Mouse (Mus musculus) Patski (cell line): ENCODE data around the gene Pmis2. TPM values are rescaled to one million over a fixed set of nuclear protein-coding genes. Genes with fewer than 3 reads are reported as not detected.
A peak's percentile ranks its signal among the peaks of the same experiment; 100 is the strongest.

ENCODE experiments used
- ATAC-seq: fragments of 100-300 bp; one replicate; pipeline ENCODE4 v1.8.0; 2021
- CTCF ChIA-PET: fragments of 350-600 bp; sonication (Branson Sonifier 250); formaldehyde crosslinking; loops from one replicate; lab custom pipeline; 2022; ENCODE audit warnings: inconsistent platforms; lab: Charles Lee
- POLR2A ChIA-PET: fragments of 350-600 bp; sonication (Branson Sonifier 250); formaldehyde crosslinking; loops from one replicate; lab custom pipeline; 2022; ENCODE audit warnings: antibody characterized with exemption, inconsistent platforms; lab: Charles Lee
- DNase-seq: peaks from one replicate; pipeline ENCODE4 v3.0.0-alpha.2; 2011; ENCODE audit warnings: low read depth, low spot score
- H3K27me3 ChIP-seq: fragments of 371-371 bp; one replicate; pipeline ENCODE4 v1.5.1; 2021
- CTCF ChIP-seq: fragments of 100-300 bp; IDR thresholded peaks from one replicate; pipeline ENCODE4 v1.5.1; 2021
- in situ Hi-C: fragments of 300-500 bp; cut with MboI; formaldehyde crosslinking; loops from 3 replicates; pipeline ENCODE4 v1.11.1; 2018; ENCODE audit warnings: low pct_unique_long_range_greater_than_20kb, mixed read lengths
- polyA plus RNA-seq: library from polyadenylated mRNA; unstranded; gene quantifications from one replicate; pipeline ENCODE4 v1.2.3, GENCODE M21; 2021

Pmis2 gene
- polyA plus RNA-seq, 1 experiment from 2014 or later: not detected

GRCm38 (mm10) chr7:30634621-30635020, 36.8 kb downstream of the Pmis2 start:
- CTCF ChIA-PET: interaction anchor here (3.2 kb wide), 1 partner anchor 13 kb away, joined by 13 read pairs; no protein-coding TSS in a partner anchor
- H3K27me3 ChIP-seq: peaks cover 45% of the 10 kb centered on the region

GRCm38 (mm10) chr7:30633762-30634412, 37.5 kb downstream of the Pmis2 start:
- POLR2A ChIA-PET: no interaction called here
- no peak for ATAC-seq

More at GRCm38 (mm10) chr7:30634621-30635020, 36.8 kb downstream of the Pmis2 start:
- peak; percentile 79 for TF ChIP-seq CTCF
- ATAC-seq (peak; percentile 54), DNase-seq (no peak)
- in situ Hi-C loops: no loop called here
- POLR2A ChIA-PET: interaction anchor here (0.8 kb wide), 1 partner anchor 12 kb away, joined by 3 read pairs; no protein-coding TSS in a partner anchor

DNA sequence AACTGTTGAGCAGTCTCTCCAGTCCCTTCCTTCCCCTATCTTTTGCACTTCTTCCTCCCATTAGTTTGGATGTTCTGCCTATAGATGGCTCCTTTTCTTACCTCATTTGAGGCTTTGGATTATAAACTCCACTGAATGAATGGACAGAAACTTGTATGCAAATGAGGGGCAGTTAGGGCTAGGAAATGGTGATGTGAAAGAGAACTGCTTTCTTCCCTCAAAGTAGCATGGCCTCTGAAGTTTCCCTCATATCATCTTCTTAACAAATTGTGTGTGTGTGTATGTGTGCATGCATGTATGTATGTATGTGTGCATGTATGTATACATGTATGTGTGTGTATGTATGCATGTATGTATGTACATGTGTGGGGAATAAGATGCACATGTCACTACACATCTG, 42.4 kb downstream of the Pmis2 start:
- ChIA-PET POLR2A (interaction anchor here (0.6 kb wide), 1 partner anchor 18 kb away, joined by 3 read pairs; no protein-coding TSS in a partner anchor), CTCF (no interaction called here)
- H3K27me3 ChIP-seq: peaks cover 28% of the 10 kb centered on the region
- TF ChIP-seq CTCF: no peak
- no peak for ATAC-seq
- no peak for DNase-seq
- in situ Hi-C loops: no loop called here

More at GRCm38 (mm10) chr7:30633762-30634412, 37.5 kb downstream of the Pmis2 start:
- peaks cover 45% of the 10 kb centered on the region for H3K27me3 ChIP-seq
- TF ChIP-seq CTCF: no peak
- CTCF ChIA-PET: interaction anchor here (3.2 kb wide), 1 partner anchor 14 kb away, joined by 13 read pairs; no protein-coding TSS in a partner anchor
- DNase-seq: no peak
- in situ Hi-C loops: no loop called here

DNA sequence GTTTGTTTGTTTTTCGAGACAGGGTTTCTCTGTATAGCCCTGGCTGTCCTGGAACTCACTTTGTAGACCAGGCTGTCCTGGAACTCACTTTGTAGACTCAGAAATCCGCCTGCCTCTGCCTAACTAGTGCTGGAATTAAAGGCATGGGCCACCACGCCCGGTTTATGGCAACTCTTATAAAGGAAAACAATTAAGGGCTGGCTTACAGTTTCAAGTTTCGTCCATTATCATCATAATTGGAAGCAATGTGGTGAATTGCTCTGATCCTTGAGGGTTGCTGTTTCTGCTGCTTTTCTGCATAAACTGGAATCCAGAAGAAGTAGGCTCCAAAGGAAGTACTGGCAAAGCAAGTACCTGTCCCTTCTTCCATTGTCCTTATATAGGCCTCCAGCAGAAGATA, 44.8 kb downstream of the Pmis2 start:
- ChIA-PET CTCF (no interaction called here), POLR2A (no interaction called here)
- no peak for TF ChIP-seq CTCF
- no peak for DNase-seq
- in situ Hi-C loops: no loop called here
- H3K27me3 ChIP-seq: peaks cover 7% of the 10 kb centered on the region
- ATAC-seq: no peak

DNA sequence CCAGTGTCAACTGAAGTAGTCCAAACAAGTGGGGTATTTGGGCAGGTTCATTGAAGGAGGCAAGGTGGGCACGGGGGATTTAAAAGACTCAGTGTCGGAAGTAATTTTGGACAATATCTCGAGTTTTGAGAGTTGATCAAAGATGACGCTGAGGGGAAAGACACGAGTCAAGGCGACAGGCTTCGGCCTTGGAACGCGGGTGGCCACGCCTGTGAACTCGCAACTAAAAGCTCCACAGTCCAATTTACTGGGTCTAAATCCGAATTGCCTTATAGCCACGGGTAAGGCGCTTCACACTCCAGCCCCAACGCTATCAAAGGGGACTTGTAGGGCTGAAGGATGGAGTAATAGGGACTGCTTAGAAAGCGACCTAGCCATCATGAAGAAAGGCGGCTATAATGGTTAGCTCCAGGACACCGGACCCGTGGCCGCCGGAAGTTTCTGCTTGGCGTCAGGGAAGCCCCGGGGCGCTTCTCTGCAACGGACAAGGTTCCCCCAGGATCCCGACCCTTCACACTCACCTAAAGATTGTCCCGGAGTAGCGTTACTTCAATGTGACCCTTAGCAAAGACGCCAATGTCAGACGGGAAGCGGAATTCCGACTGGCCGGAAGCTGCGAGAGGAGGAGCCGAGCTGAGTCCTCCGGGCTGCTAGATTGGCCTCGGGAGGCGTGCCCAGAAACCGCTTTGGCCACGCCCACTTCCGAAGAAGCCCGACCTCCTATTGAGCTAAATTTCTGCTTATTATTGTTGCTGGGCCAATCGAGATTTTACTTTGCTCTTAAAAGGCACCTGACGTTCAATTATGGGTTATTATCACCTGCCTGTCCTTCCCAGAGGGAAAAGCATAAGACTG, 45.6 kb downstream of the Pmis2 start, which contains the start of gene Cox6b1:
Gene Cox6b1, minus strand, starts transcription at position 622 of the 855 bp plus-strand sequence.
- no peaks in the 10 kb centered on the region for H3K27me3 ChIP-seq
- TF ChIP-seq CTCF: no peak
- in situ Hi-C loops: no loop called here
- POLR2A ChIA-PET: interaction anchor here (0.6 to 1.1 kb wide), 6 partner anchors 14 to 1469 kb away, joined by 3 to 4 read pairs (median 3); partner anchors contain the start of gene Pmis2
- CTCF ChIA-PET: interaction anchor here (1.2 to 1.5 kb wide), 3 partner anchors 12 to 90 kb away, joined by 3 to 9 read pairs (median 4); no protein-coding TSS in a partner anchor
- DNase-seq (peak; percentile 57), ATAC-seq (peak; percentile 65)

Other genes starting within 250 kb of the Pmis2 start
- 0.86 TPM for gene Nfkbid, start 249.9 kb downstream of the Pmis2 start, polyA plus RNA-seq
- gene Aplp1, start 226.1 kb downstream of the Pmis2 start, polyA plus RNA-seq: 104 TPM
- gene Kirrel2, start 213.9 kb downstream of the Pmis2 start, polyA plus RNA-seq: not detected
- not detected for gene Nphs1, start 213.3 kb downstream of the Pmis2 start, polyA plus RNA-seq
- gene Prodh2, start 178.0 kb downstream of the Pmis2 start, polyA plus RNA-seq: 0.05 TPM
- gene Arhgap33, start 136.5 kb downstream of the Pmis2 start, polyA plus RNA-seq: 5.4 TPM
- 29.8 TPM for gene Hspb6, start 119.4 kb downstream of the Pmis2 start, polyA plus RNA-seq
- gene Proser3, start 119.3 kb downstream of the Pmis2 start, polyA plus RNA-seq: 19.5 TPM
- gene Lin37, start 111.8 kb downstream of the Pmis2 start, polyA plus RNA-seq: 36.4 TPM
- 47.8 TPM for gene U2af1l4, start 108.3 kb downstream of the Pmis2 start, polyA plus RNA-seq
- gene Gm49396, start 108.3 kb downstream of the Pmis2 start, polyA plus RNA-seq: 3.6 TPM
- gene Psenen, start 108.0 kb downstream of the Pmis2 start, polyA plus RNA-seq: 104 TPM
- gene Igflr1, start 106.2 kb downstream of the Pmis2 start, polyA plus RNA-seq: 1.0 TPM
- 40.7 TPM for gene Kmt2b, start 82.9 kb downstream of the Pmis2 start, polyA plus RNA-seq
- 1.9 TPM for gene Zbtb32, start 72.7 kb downstream of the Pmis2 start, polyA plus RNA-seq
- gene Upk1a, start 58.8 kb downstream of the Pmis2 start, polyA plus RNA-seq: 0.47 TPM
- 1,119 TPM for gene Cox6b1, start 45.5 kb downstream of the Pmis2 start, polyA plus RNA-seq
- gene Etv2, start 35.8 kb downstream of the Pmis2 start, polyA plus RNA-seq: not detected
- gene Rbm42, start 21.3 kb downstream of the Pmis2 start, polyA plus RNA-seq: 92.6 TPM
- gene Haus5, start 6.6 kb downstream of the Pmis2 start, polyA plus RNA-seq: 13.3 TPM
- 0.13 TPM for gene 2200002J24Rik, start 27.3 kb upstream of the Pmis2 start, polyA plus RNA-seq
- not detected for gene Atp4a, start 40.6 kb upstream of the Pmis2 start, polyA plus RNA-seq
- 177 TPM for gene Tmem147, start 57.9 kb upstream of the Pmis2 start, polyA plus RNA-seq
- 0.46 TPM for gene Gapdhs, start 72.1 kb upstream of the Pmis2 start, polyA plus RNA-seq
- 8.5 TPM for gene Sbsn, start 79.9 kb upstream of the Pmis2 start, polyA plus RNA-seq
- gene Dmkn, start 92.2 kb upstream of the Pmis2 start, polyA plus RNA-seq: 0.26 TPM
- gene Krtdap, start 116.3 kb upstream of the Pmis2 start, polyA plus RNA-seq: not detected
- not detected for gene Ffar2, start 152.2 kb upstream of the Pmis2 start, polyA plus RNA-seq
- gene Ffar3, start 184.6 kb upstream of the Pmis2 start, polyA plus RNA-seq: not detected
- gene Ffar1, start 190.0 kb upstream of the Pmis2 start, polyA plus RNA-seq: not detected
- not detected for gene Cd22, start 208.7 kb upstream of the Pmis2 start, polyA plus RNA-seq
- gene Mag, start 243.3 kb upstream of the Pmis2 start, polyA plus RNA-seq: not detected